Mouse (Mus musculus): Measurements from ENCODE around the gene Pnpla6. TPM values are rescaled to one million over a fixed set of nuclear protein-coding genes. Genes with fewer than 3 reads are reported as not detected.

Gene Pnpla6
- total RNA-seq (2023), result 59.4 to 70.3 TPM (median 68.0 TPM) in 4 replicates

GRCm38 (mm10) chr8:3515260-3515671, at the start of gene Pnpla6:
Gene Pnpla6, plus strand, starts transcription at chr8:3515384.

GRCm38 (mm10) chr8:3467006-3467885, 47.9 kb upstream of the Pnpla6 start, which contains the start of gene Pex11g:
Gene Pex11g, minus strand, starts transcription at chr8:3467680.

GRCm38 (mm10) chr8:3470562-3470961, 44.6 kb upstream of the Pnpla6 start, which contains the start of gene Tex45:
Gene Tex45, plus strand, starts transcription at chr8:3470862.

GRCm38 (mm10) chr8:3492901-3493844, 22.0 kb upstream of the Pnpla6 start, which contains the start of gene Zfp358:
Gene Zfp358, plus strand, starts transcription at chr8:3493138.

GRCm38 (mm10) chr8:3500235-3501090, 14.7 kb upstream of the Pnpla6 start, which contains the start of gene Mcoln1:
Gene Mcoln1, plus strand, starts transcription at chr8:3500457.

GRCm38 (mm10) chr8:3567641-3568371, 52.6 kb downstream of the Pnpla6 start, which contains the start of gene C330021F23Rik:
Gene C330021F23Rik, plus strand, starts transcription at chr8:3567990.

GRCm38 (mm10) chr8:3586993-3587390, 71.8 kb downstream of the Pnpla6 start, which contains the start of gene Camsap3:
Gene Camsap3, plus strand, starts transcription at chr8:3587293.

Other genes with a start within 250 kb of the Pnpla6 start
- 41.4 to 55.6 TPM (median 47.4 TPM) in 4 replicates for gene Insr, start 235.8 kb upstream of the Pnpla6 start, total RNA-seq (2023)
- 228 to 237 TPM (median 235 TPM) in 4 replicates for gene A430078G23Rik, start 162.0 kb upstream of the Pnpla6 start, total RNA-seq (2023)
- 236 to 278 TPM (median 251 TPM) in 4 replicates for gene Arhgef18, start 122.4 kb upstream of the Pnpla6 start, total RNA-seq (2023)
- 0.85 to 2.6 TPM (median 1.6 TPM) in 4 replicates for gene Pex11g, start 47.7 kb upstream of the Pnpla6 start, total RNA-seq (2023)
- gene Tex45, start 44.5 kb upstream of the Pnpla6 start, total RNA-seq (2023), result 6.5 to 8.4 TPM (median 7.2 TPM) in 4 replicates
- 6.4 to 9.4 TPM (median 7.2 TPM) in 4 replicates for gene Zfp358, start 22.2 kb upstream of the Pnpla6 start, total RNA-seq (2023)
- gene Mcoln1, start 14.9 kb upstream of the Pnpla6 start, total RNA-seq (2023), result 99.2 to 105 TPM (median 101 TPM) in 4 replicates
- not detected in 4 replicates for gene C330021F23Rik, start 52.6 kb downstream of the Pnpla6 start, total RNA-seq (2023)
- gene Camsap3, start 71.9 kb downstream of the Pnpla6 start, total RNA-seq (2023), result 0.30 to 0.66 TPM (median 0.60 TPM) in 3 of 4 replicates, not detected in the other
- gene Xab2, start 105.9 kb downstream of the Pnpla6 start, total RNA-seq (2023), result 89.5 to 105 TPM (median 96.8 TPM) in 4 replicates
- gene Pet100, start 106.2 kb downstream of the Pnpla6 start, total RNA-seq (2023), result 61.5 to 75.3 TPM (median 69.8 TPM) in 4 replicates
- gene Pcp2, start 110.2 kb downstream of the Pnpla6 start, total RNA-seq (2023), result not detected in 4 replicates
- gene Stxbp2, start 115.6 kb downstream of the Pnpla6 start, total RNA-seq (2023), result 233 to 293 TPM (median 262 TPM) in 4 replicates
- gene Retn, start 140.4 kb downstream of the Pnpla6 start, total RNA-seq (2023), result not detected in 4 replicates
- not detected in 4 replicates for gene Mcemp1, start 150.4 kb downstream of the Pnpla6 start, total RNA-seq (2023)
- gene Fcor, start 157.0 kb downstream of the Pnpla6 start, total RNA-seq (2023), result not detected in 4 replicates
- 18.8 to 23.5 TPM (median 20.7 TPM) in 4 replicates for gene Trappc5, start 160.9 kb downstream of the Pnpla6 start, total RNA-seq (2023)
- 616 to 739 TPM (median 694 TPM) in 4 replicates for gene Fcer2a, start 178.8 kb downstream of the Pnpla6 start, total RNA-seq (2023)
- 1.3 TPM in 1 of 4 replicates, not detected in the others for gene Clec4g, start 205.3 kb downstream of the Pnpla6 start, total RNA-seq (2023)
- 0.81 to 1.4 TPM (median 1.2 TPM) in 4 replicates for gene Cd209a, start 233.6 kb downstream of the Pnpla6 start, total RNA-seq (2023)

Measured in B cell, adult 62 days (primary cell).